In the genomic region with DNA sequence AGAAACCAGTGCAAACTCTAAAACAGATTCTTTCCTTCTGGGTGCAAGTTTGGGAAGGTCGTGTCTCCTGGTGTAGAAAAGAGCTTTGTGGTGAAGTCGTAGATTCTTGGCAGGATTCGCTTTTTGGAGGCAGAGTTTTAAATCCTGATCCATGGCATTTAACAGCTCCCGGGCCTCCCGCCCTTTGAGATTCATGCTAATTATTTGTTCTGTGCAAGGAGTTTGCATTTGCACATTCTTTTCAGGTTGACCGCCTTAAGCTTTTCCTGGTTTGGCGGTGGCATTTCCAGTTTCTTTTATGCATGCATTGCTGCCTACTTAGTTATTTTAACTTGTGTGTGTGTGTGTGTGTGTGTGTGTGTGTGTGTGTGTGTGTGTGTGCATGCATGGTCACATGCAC, we compare ENCODE assay signal across 23 mouse cellular contexts.
DNase-seq lines count a peak whose midpoint lies in the region; ATAC-seq lines count a peak whose summit lies in the region.
"Had no signal": no experiment of that assay in that cellular context is flagged by ENCODE, and none has a peak within 500 bp of the region (broad histone marks: within the 10 kb centered on the region; RNA-seq: fewer than 3 reads in every experiment).

No protein-coding gene starts in this region.

- no peak overlapping the region for H3K4me2 ChIP-seq in embryonic facial prominence, embryonic 14.5 days (ENCODE audit: low read depth, low read length)
- no peak overlapping the region for H3K4me2 ChIP-seq in forebrain, embryonic 15.5 days (replicated peaks)
- H3K4me2 ChIP-seq: heart, embryonic 11.5 days; hindbrain, embryonic 13.5 days; lung, embryonic 14.5 days; stomach, embryonic 15.5 days had no signal

- DNase-seq in embryonic facial prominence, embryonic 14.5 days (ENCODE audit: low spot score): peak; percentile 65
- DNase-seq in embryonic facial prominence, embryonic 10.5 days (ENCODE audit: low spot score): no peak
- DNase-seq in kidney, adult 18-20 months: peak; percentile 5
- no peak for DNase-seq in kidney, postnatal 10 days
- DNase-seq in layer of hippocampus, adult 9-11 months: no peak
- no peak for DNase-seq in cerebellum, adult 9-10 months
- DNase-seq: adrenal gland, postnatal 14 days; cerebellum, adult 11-12 months; cerebellum, postnatal 14 days; gastrocnemius, adult 2 months; gastrocnemius, postnatal 36 days; heart, adult 18-20 months; heart, postnatal 4 days; liver; midbrain, embryonic 14.5 days; right cerebral cortex, postnatal 14 days had no signal

- no peaks in the 10 kb centered on the region for H3K36me3 ChIP-seq in embryonic facial prominence, embryonic 14.5 days (ENCODE audit: control insufficient read depth, insufficient read depth, low read length)
- H3K36me3 ChIP-seq in embryonic facial prominence, embryonic 10.5 days (replicated peaks): no peaks in the 10 kb centered on the region
- H3K36me3 ChIP-seq in forebrain, embryonic 15.5 days: no peaks in the 10 kb centered on the region
- H3K36me3 ChIP-seq: hindbrain, embryonic 13.5 days; stomach, embryonic 15.5 days had no signal

- 48% methylated on average over 7 of the region's 7 CpGs for WGBS in embryonic facial prominence, embryonic 14.5 days
- WGBS in embryonic facial prominence, embryonic 10.5 days: 59% methylated on average over 7 of the region's 7 CpGs
- WGBS in forebrain, embryonic 15.5 days: 11% methylated on average over 7 of the region's 7 CpGs

- no peak overlapping the region for H3K9ac ChIP-seq in embryonic facial prominence, embryonic 14.5 days (ENCODE audit: low read depth, low read length)
- H3K9ac ChIP-seq in forebrain, embryonic 15.5 days (replicated peaks): no peak overlapping the region
- H3K9ac ChIP-seq: hindbrain, embryonic 13.5 days; liver, embryonic 14.5 days; lung, embryonic 14.5 days; stomach, embryonic 15.5 days had no signal

- no peaks in the 10 kb centered on the region for H3K9me3 ChIP-seq in embryonic facial prominence, embryonic 14.5 days (ENCODE audit: control insufficient read depth, low read length)
- H3K9me3 ChIP-seq in embryonic facial prominence, embryonic 10.5 days: no peaks in the 10 kb centered on the region
- no peaks in the 10 kb centered on the region for H3K9me3 ChIP-seq in forebrain, embryonic 15.5 days
- H3K9me3 ChIP-seq: hindbrain, embryonic 13.5 days; stomach, embryonic 15.5 days had no signal

- no peak for ATAC-seq in embryonic facial prominence, embryonic 14.5 days (ENCODE audit: low read depth)
- 0 out of 2 replicates have a peak, but pooled peaks have one; percentile 51 for ATAC-seq in forebrain, embryonic 15.5 days (replicated peaks)
- ATAC-seq: intestine, embryonic 16.5 days had no signal

- H3K27ac ChIP-seq in embryonic facial prominence, embryonic 14.5 days (replicated peaks; ENCODE audit: low read depth, low read length): no peak overlapping the region
- no peak overlapping the region for H3K27ac ChIP-seq in embryonic facial prominence, embryonic 10.5 days (replicated peaks)
- peak overlapping the region; percentile 4; the same call in 1 of the 2 replicates for H3K27ac ChIP-seq in forebrain, embryonic 15.5 days (replicated peaks)
- H3K27ac ChIP-seq: gastrocnemius, adult 2 months; hindbrain, embryonic 13.5 days; liver, embryonic 14.5 days; stomach, embryonic 15.5 days had no signal

- H3K4me1 ChIP-seq in embryonic facial prominence, embryonic 14.5 days (ENCODE audit: control insufficient read depth, insufficient read depth, low read length): no peaks in the 10 kb centered on the region
- peaks cover 17% of the 10 kb centered on the region; the same call in 1 of the 2 replicates for H3K4me1 ChIP-seq in embryonic facial prominence, embryonic 10.5 days
- peaks cover 16% of the 10 kb centered on the region for H3K4me1 ChIP-seq in forebrain, embryonic 15.5 days
- H3K4me1 ChIP-seq: hindbrain, embryonic 13.5 days had no signal

- peaks cover 6% of the 10 kb centered on the region; the same call in 1 of the 2 replicates for H3K27me3 ChIP-seq in embryonic facial prominence, embryonic 14.5 days (replicated peaks; ENCODE audit: control insufficient read depth, insufficient read depth, low read length)
- H3K27me3 ChIP-seq in embryonic facial prominence, embryonic 10.5 days (replicated peaks; ENCODE audit: low read depth, poor library complexity, severe bottlenecking): peaks cover 30% of the 10 kb centered on the region
- 0 out of 2 replicates have a peak, but pooled peaks cover 9% of the 10 kb centered on the region for H3K27me3 ChIP-seq in forebrain, embryonic 15.5 days
- H3K27me3 ChIP-seq: stomach, embryonic 15.5 days had no signal

- no peak overlapping the region for H3K4me3 ChIP-seq in embryonic facial prominence, embryonic 14.5 days (ENCODE audit: low read depth, low read length)
- no peak overlapping the region for H3K4me3 ChIP-seq in embryonic facial prominence, embryonic 10.5 days
- no peak overlapping the region for H3K4me3 ChIP-seq in forebrain, embryonic 15.5 days
- H3K4me3 ChIP-seq: gastrocnemius, adult 2 months; hindbrain, embryonic 13.5 days; stomach, embryonic 15.5 days had no signal

Comparison
In these comparisons a context has a peak if more than half of its experiments do, and no peak if none do; other contexts are left out.
1. DNase-seq: peak in embryonic facial prominence, embryonic 14.5 days (single experiment) and kidney, adult 18-20 months (single experiment); none in embryonic facial prominence, embryonic 10.5 days (single experiment), kidney, postnatal 10 days (single experiment), layer of hippocampus, adult 9-11 months (single experiment) and cerebellum, adult 9-10 months (single experiment).